Mouse (Mus musculus): ENCODE results near the gene P2rx2. TPM values are rescaled to one million over a fixed set of nuclear protein-coding genes. Genes with fewer than 3 reads are reported as not detected.

Gene P2rx2
- total RNA-seq (2014; rRNA removed) (10.6 and 11.9 TPM in 2 replicates), polyA plus RNA-seq (2015; fragmentation: Nextera tagmentation; extraction: Ambion mirVana) (10.7 and 13.4 TPM in 2 replicates)

DNA sequence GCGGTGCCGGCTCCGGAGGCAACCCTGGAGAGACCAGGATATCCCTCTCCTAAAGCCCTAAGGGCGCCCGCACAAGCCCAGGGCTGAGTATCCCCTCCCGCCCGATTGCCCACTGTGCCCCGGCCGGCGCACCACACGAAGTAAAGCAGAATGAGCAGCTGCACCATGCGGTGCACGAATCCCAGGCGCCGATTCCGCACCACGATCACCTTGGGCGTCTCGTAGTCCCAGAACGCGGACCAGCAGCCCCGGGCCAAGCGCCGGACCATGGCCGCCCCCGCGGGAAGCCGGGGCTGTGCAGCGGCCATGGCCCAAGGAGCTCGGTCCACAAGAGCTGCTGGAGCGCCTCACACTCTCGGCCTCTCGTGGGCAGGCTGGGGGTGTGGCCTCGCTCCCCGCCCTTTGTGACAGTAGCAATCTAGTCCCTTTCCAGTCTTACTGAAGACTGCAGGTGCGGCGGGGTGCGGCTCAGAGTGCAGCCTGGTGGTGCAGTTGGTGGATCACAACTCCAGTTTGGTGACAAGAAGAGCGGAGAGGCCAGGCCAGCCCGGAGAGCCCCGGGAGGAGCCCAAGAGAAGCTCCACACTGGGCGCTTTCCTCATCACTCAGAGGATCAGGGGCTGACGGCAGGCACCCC lies at the start of gene P2rx2:
P2rx2 (minus strand) TSS at position 565 of the 637 bp plus-strand sequence.
- TF ChIP-seq CTCF (IDR thresholded peaks at IDR 0.05): no peak
- peak; percentile 67 for ATAC-seq (ENCODE audit: low FRiP score)
- no peaks in the 10 kb centered on the region for H3K36me3 ChIP-seq (ENCODE audit: insufficient read depth, low read length)
- WGBS: 1% methylated on average over 43 of the region's 43 CpGs
- DNase-seq (ENCODE audit: low spot score): peak; percentile 13
- no peak within 1 kb of the TSS for H3K27ac ChIP-seq (ENCODE audit: low read depth, low read length)
- H3K9ac ChIP-seq (replicated peaks; ENCODE audit: low read length, poor library complexity, severe bottlenecking): peak within 1 kb of the TSS; percentile 74
- peak within 1 kb of the TSS; percentile 52 for H3K4me3 ChIP-seq (ENCODE audit: low read depth, low read length)
- no peaks in the 10 kb centered on the region for H3K9me3 ChIP-seq (ENCODE audit: low read length)
- no peaks in the 10 kb centered on the region for H3K27me3 ChIP-seq (ENCODE audit: insufficient read depth, low read length)
- peak within 1 kb of the TSS; percentile 82 for H3K4me2 ChIP-seq (ENCODE audit: low read depth, low read length, poor library complexity, severe bottlenecking)
- peaks cover 4% of the 10 kb centered on the region; the same call in 1 of the 2 replicates for H3K4me1 ChIP-seq (ENCODE audit: insufficient read depth, low read length)

- 81% methylated on average over 5 of the region's 5 CpGs for WGBS
- no peak for TF ChIP-seq CTCF (IDR thresholded peaks at IDR 0.05)
Observed at GRCm38 (mm10) chr5:110392727-110393126, 49.7 kb upstream of the P2rx2 start.

DNA sequence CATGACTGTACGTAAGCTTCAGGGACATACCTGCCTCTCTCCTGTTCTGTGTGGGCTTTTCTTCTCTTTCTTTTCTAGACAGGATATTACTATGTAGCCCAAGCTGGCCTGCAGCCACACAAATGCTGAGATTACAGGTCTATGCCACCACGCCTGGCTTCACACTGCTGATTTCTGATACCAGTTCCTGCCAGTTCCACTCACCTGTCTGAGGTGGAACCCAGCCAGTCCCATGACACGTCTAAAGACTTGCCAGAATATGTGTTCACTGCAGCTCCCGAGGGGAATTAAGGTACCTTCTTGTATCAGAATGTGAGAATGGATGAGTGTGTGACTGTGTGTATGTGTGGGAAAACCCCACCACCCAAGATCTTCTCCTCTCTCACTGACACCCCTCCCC lies 47.6 kb upstream of the P2rx2 start:
- H3K9ac ChIP-seq (replicated peaks; ENCODE audit: low read length, poor library complexity, severe bottlenecking): no peak overlapping the region
- no peak for DNase-seq (ENCODE audit: low spot score)
- no peak for TF ChIP-seq CTCF (IDR thresholded peaks at IDR 0.05)
- no peak for ATAC-seq (ENCODE audit: low FRiP score)
- no peaks in the 10 kb centered on the region for H3K27me3 ChIP-seq (ENCODE audit: insufficient read depth, low read length)
- no peak overlapping the region for H3K4me3 ChIP-seq (ENCODE audit: low read depth, low read length)
- WGBS: 88% methylated on average over 4 of the region's 4 CpGs
- no peaks in the 10 kb centered on the region for H3K36me3 ChIP-seq (ENCODE audit: insufficient read depth, low read length)
- no peak overlapping the region for H3K4me2 ChIP-seq (ENCODE audit: low read depth, low read length, poor library complexity, severe bottlenecking)
- no peak overlapping the region for H3K27ac ChIP-seq (ENCODE audit: low read depth, low read length)
- no peaks in the 10 kb centered on the region for H3K9me3 ChIP-seq (ENCODE audit: low read length)
- no peaks in the 10 kb centered on the region for H3K4me1 ChIP-seq (ENCODE audit: insufficient read depth, low read length)

More at GRCm38 (mm10) chr5:110392727-110393126, 49.7 kb upstream of the P2rx2 start:
- DNase-seq (ENCODE audit: low spot score) (peak; percentile 35), ATAC-seq (ENCODE audit: low FRiP score) (no peak)
- H3K4me1 ChIP-seq (ENCODE audit: insufficient read depth, low read length): no peaks in the 10 kb centered on the region
- H3K27ac ChIP-seq (ENCODE audit: low read depth, low read length): no peak overlapping the region
- no peaks in the 10 kb centered on the region for H3K27me3 ChIP-seq (ENCODE audit: insufficient read depth, low read length)
- no peaks in the 10 kb centered on the region for H3K36me3 ChIP-seq (ENCODE audit: insufficient read depth, low read length)
- no peak overlapping the region for H3K4me2 ChIP-seq (ENCODE audit: low read depth, low read length, poor library complexity, severe bottlenecking)
- H3K9ac ChIP-seq (replicated peaks; ENCODE audit: low read length, poor library complexity, severe bottlenecking): no peak overlapping the region
- H3K4me3 ChIP-seq (ENCODE audit: low read depth, low read length): no peak overlapping the region
- H3K9me3 ChIP-seq (ENCODE audit: low read length): no peaks in the 10 kb centered on the region

GRCm38 (mm10) chr5:110387332-110387731 lies 44.3 kb upstream of the P2rx2 start:
- 18% methylated on average over 8 of the region's 8 CpGs for WGBS

DNA sequence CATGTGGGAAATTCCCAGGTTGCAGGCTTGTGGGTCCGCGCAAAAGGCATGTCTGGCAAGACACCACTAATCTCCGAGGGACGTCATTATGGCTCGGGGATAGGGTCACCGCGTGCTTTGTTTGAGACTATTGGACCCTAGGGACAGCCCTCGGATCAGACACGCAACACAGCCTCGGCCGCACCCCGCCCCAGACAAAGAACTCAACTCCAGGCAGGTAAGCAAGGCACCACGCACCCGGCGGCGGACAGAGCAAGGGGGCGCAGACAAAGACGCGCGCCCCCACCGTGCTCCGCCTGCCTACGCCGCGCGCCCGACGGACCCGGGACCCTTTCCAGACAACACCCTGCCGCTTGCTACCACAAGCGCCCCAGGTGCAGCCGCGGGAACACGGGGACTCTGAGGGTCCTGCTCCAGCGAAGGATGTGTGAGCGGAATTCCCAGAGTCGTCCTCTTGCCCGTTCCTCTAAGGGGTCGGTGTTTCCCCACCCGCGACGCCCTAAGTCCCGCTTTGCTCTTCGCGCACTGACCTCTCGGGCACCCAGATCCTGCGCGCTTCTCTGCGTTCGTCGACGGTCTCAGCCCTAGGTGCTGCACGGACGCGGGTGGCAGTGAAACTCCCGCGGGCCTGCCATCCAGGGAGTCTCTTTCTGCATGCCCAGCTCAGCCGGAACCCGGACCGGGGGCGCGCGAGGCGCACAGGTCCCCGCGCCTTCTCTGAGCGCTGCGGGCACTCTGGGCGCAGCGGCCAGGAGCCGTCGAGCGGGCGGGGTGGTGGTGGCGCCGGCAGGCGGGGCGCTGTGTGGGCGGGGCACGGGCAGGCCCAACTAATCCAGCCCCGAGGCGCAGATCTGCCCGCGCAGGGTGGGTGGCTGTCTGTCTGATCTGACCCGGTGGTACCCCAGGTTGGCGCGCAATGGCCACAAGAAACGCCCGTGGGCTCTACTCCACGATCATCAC lies 43.6 kb upstream of the P2rx2 start:
- Histone ChIP-seq H3K9ac (replicated peaks; ENCODE audit: low read length, poor library complexity, severe bottlenecking) (peak overlapping the region; percentile 64), H3K4me3 (ENCODE audit: low read depth, low read length) (peak overlapping the region; percentile 57), H3K36me3 (ENCODE audit: insufficient read depth, low read length) (peaks cover 3% of the 10 kb centered on the region; the same call in 1 of the 2 replicates), H3K4me2 (ENCODE audit: low read depth, low read length, poor library complexity, severe bottlenecking) (peak overlapping the region; percentile 59), H3K27ac (ENCODE audit: low read depth, low read length) (peak overlapping the region; percentile 38; the same call in 1 of the 2 replicates), H3K4me1 (ENCODE audit: insufficient read depth, low read length) (peaks cover 7% of the 10 kb centered on the region; the same call in 1 of the 2 replicates), H3K9me3 (ENCODE audit: low read length) (no peaks in the 10 kb centered on the region), H3K27me3 (ENCODE audit: insufficient read depth, low read length) (no peaks in the 10 kb centered on the region)
- no peak for TF ChIP-seq CTCF (IDR thresholded peaks at IDR 0.05)
- DNase-seq (ENCODE audit: low spot score) (peak; percentile 57), ATAC-seq (ENCODE audit: low FRiP score) (peak; percentile 83)
- WGBS: 2% methylated on average over 87 of the region's 90 CpGs

More at GRCm38 (mm10) chr5:110387332-110387731, 44.3 kb upstream of the P2rx2 start:
- Histone ChIP-seq H3K4me3 (ENCODE audit: low read depth, low read length) (peak overlapping the region; percentile 57), H3K4me2 (ENCODE audit: low read depth, low read length, poor library complexity, severe bottlenecking) (peak overlapping the region; percentile 59), H3K9ac (replicated peaks; ENCODE audit: low read length, poor library complexity, severe bottlenecking) (no peak overlapping the region), H3K36me3 (ENCODE audit: insufficient read depth, low read length) (no peaks in the 10 kb centered on the region), H3K27ac (ENCODE audit: low read depth, low read length) (no peak overlapping the region), H3K9me3 (ENCODE audit: low read length) (no peaks in the 10 kb centered on the region), H3K27me3 (ENCODE audit: insufficient read depth, low read length) (no peaks in the 10 kb centered on the region), H3K4me1 (ENCODE audit: insufficient read depth, low read length) (peaks cover 7% of the 10 kb centered on the region; the same call in 1 of the 2 replicates)
- ATAC-seq (ENCODE audit: low FRiP score) (no peak; the same call in 1 of the 2 replicates), DNase-seq (ENCODE audit: low spot score) (no peak)
- TF ChIP-seq CTCF (IDR thresholded peaks at IDR 0.05): no peak
